Mouse (Mus musculus): ENCODE data around the gene Cfap58. TPM values are rescaled to one million over a fixed set of nuclear protein-coding genes. Genes with fewer than 3 reads are reported as not detected.

Cfap58 gene
- polyA plus RNA-seq, 1 experiment from 2014 or later: not detected

- no peak overlapping the region for H3K9ac ChIP-seq (ENCODE audit: low read depth, low read length)
- H3K4me1 ChIP-seq (ENCODE audit: control insufficient read depth, insufficient read depth, low read length): peaks cover 26% of the 10 kb centered on the region
- H3K9me3 ChIP-seq (ENCODE audit: control insufficient read depth, low read length): no peaks in the 10 kb centered on the region
- H3K27ac ChIP-seq (ENCODE audit: low read length): no peak overlapping the region
- no peaks in the 10 kb centered on the region for H3K36me3 ChIP-seq (ENCODE audit: control insufficient read depth, insufficient read depth, low read length)
- WGBS: 89% methylated on average over 7 of the region's 7 CpGs
- no peaks in the 10 kb centered on the region for H3K27me3 ChIP-seq (replicated peaks; ENCODE audit: control insufficient read depth, insufficient read depth, low read length)
- no peak overlapping the region for H3K4me3 ChIP-seq (ENCODE audit: low read length)
- no peak for ATAC-seq
- no peak overlapping the region for H3K4me2 ChIP-seq (ENCODE audit: low read depth, low read length)
Observed at GRCm38 (mm10) chr19:47913344-47913743, 24.1 kb upstream of the Cfap58 start.

- Histone ChIP-seq H3K27ac (ENCODE audit: low read length) (no peak overlapping the region), H3K4me3 (ENCODE audit: low read length) (no peak overlapping the region), H3K36me3 (ENCODE audit: control insufficient read depth, insufficient read depth, low read length) (no peaks in the 10 kb centered on the region), H3K27me3 (replicated peaks; ENCODE audit: control insufficient read depth, insufficient read depth, low read length) (no peaks in the 10 kb centered on the region), H3K4me1 (ENCODE audit: control insufficient read depth, insufficient read depth, low read length) (peaks cover 21% of the 10 kb centered on the region), H3K9me3 (ENCODE audit: control insufficient read depth, low read length) (no peaks in the 10 kb centered on the region), H3K4me2 (ENCODE audit: low read depth, low read length) (no peak overlapping the region), H3K9ac (ENCODE audit: low read depth, low read length) (no peak overlapping the region)
- 95% methylated on average over 4 of the region's 4 CpGs for WGBS
- no peak for ATAC-seq
Observed at GRCm38 (mm10) chr19:47914191-47914590, 23.3 kb upstream of the Cfap58 start.

GRCm38 (mm10) chr19:47915251-47915650 is 22.2 kb upstream of the Cfap58 start:
- Histone ChIP-seq H3K9me3 (ENCODE audit: control insufficient read depth, low read length) (no peaks in the 10 kb centered on the region), H3K36me3 (ENCODE audit: control insufficient read depth, insufficient read depth, low read length) (no peaks in the 10 kb centered on the region), H3K27me3 (replicated peaks; ENCODE audit: control insufficient read depth, insufficient read depth, low read length) (no peaks in the 10 kb centered on the region), H3K4me1 (ENCODE audit: control insufficient read depth, insufficient read depth, low read length) (peaks cover 19% of the 10 kb centered on the region), H3K4me3 (ENCODE audit: low read length) (no peak overlapping the region), H3K4me2 (ENCODE audit: low read depth, low read length) (no peak overlapping the region), H3K27ac (ENCODE audit: low read length) (no peak overlapping the region), H3K9ac (ENCODE audit: low read depth, low read length) (no peak overlapping the region)
- 82% methylated on average over 4 of the region's 4 CpGs for WGBS
- no peak for ATAC-seq

GRCm38 (mm10) chr19:47917396-47917795 is 20.1 kb upstream of the Cfap58 start:
- Histone ChIP-seq H3K4me2 (ENCODE audit: low read depth, low read length) (peak overlapping the region; percentile 76), H3K4me1 (ENCODE audit: control insufficient read depth, insufficient read depth, low read length) (peaks cover 23% of the 10 kb centered on the region)
- WGBS: 32% methylated on average over 4 of the region's 4 CpGs

GRCm38 (mm10) chr19:47918016-47918415 is 19.5 kb upstream of the Cfap58 start:
- H3K27ac ChIP-seq (ENCODE audit: low read length): no peak overlapping the region
- H3K9me3 ChIP-seq (ENCODE audit: control insufficient read depth, low read length): no peaks in the 10 kb centered on the region
- no peaks in the 10 kb centered on the region for H3K36me3 ChIP-seq (ENCODE audit: control insufficient read depth, insufficient read depth, low read length)
- H3K4me2 ChIP-seq (ENCODE audit: low read depth, low read length): peak overlapping the region; percentile 76
- no peak for ATAC-seq
- 20% methylated on average over 9 of the region's 9 CpGs for WGBS
- peak overlapping the region; percentile 92 for H3K4me3 ChIP-seq (ENCODE audit: low read length)
- peaks cover 23% of the 10 kb centered on the region for H3K4me1 ChIP-seq (ENCODE audit: control insufficient read depth, insufficient read depth, low read length)
- H3K27me3 ChIP-seq (replicated peaks; ENCODE audit: control insufficient read depth, insufficient read depth, low read length): no peaks in the 10 kb centered on the region
- peak overlapping the region; percentile 86 for H3K9ac ChIP-seq (ENCODE audit: low read depth, low read length)

More at GRCm38 (mm10) chr19:47917396-47917795, 20.1 kb upstream of the Cfap58 start:
- Histone ChIP-seq H3K27me3 (replicated peaks; ENCODE audit: control insufficient read depth, insufficient read depth, low read length) (no peaks in the 10 kb centered on the region), H3K9ac (ENCODE audit: low read depth, low read length) (peak overlapping the region; percentile 86), H3K27ac (ENCODE audit: low read length) (no peak overlapping the region), H3K36me3 (ENCODE audit: control insufficient read depth, insufficient read depth, low read length) (no peaks in the 10 kb centered on the region), H3K4me3 (ENCODE audit: low read length) (peak overlapping the region; percentile 92; the same call in 1 of the 2 replicates), H3K9me3 (ENCODE audit: control insufficient read depth, low read length) (no peaks in the 10 kb centered on the region)
- ATAC-seq: no peak

GRCm38 (mm10) chr19:47918455-47919101 is 18.9 kb upstream of the Cfap58 start:
- under 1% methylated on average over 29 of the region's 29 CpGs for WGBS
- Histone ChIP-seq H3K36me3 (ENCODE audit: control insufficient read depth, insufficient read depth, low read length) (no peaks in the 10 kb centered on the region), H3K4me1 (ENCODE audit: control insufficient read depth, insufficient read depth, low read length) (peaks cover 23% of the 10 kb centered on the region), H3K9me3 (ENCODE audit: control insufficient read depth, low read length) (no peaks in the 10 kb centered on the region), H3K27me3 (replicated peaks; ENCODE audit: control insufficient read depth, insufficient read depth, low read length) (no peaks in the 10 kb centered on the region), H3K27ac (ENCODE audit: low read length) (peak overlapping the region; percentile 96), H3K9ac (ENCODE audit: low read depth, low read length) (peak overlapping the region; percentile 86), H3K4me3 (ENCODE audit: low read length) (peak overlapping the region; percentile 92), H3K4me2 (ENCODE audit: low read depth, low read length) (peak overlapping the region; percentile 76)
- ATAC-seq: peak; percentile 24

- H3K4me3 ChIP-seq (ENCODE audit: low read length): peak within 1 kb of the TSS; percentile 92
- peak; percentile 90 for ATAC-seq
- peak within 1 kb of the TSS; percentile 96 for H3K27ac ChIP-seq (ENCODE audit: low read length)
- peaks cover 23% of the 10 kb centered on the region for H3K4me1 ChIP-seq (ENCODE audit: control insufficient read depth, insufficient read depth, low read length)
- no peaks in the 10 kb centered on the region for H3K36me3 ChIP-seq (ENCODE audit: control insufficient read depth, insufficient read depth, low read length)
- peak within 1 kb of the TSS; percentile 86 for H3K9ac ChIP-seq (ENCODE audit: low read depth, low read length)
- no peaks in the 10 kb centered on the region for H3K9me3 ChIP-seq (ENCODE audit: control insufficient read depth, low read length)
- WGBS: under 1% methylated on average over 48 of the region's 48 CpGs
- H3K4me2 ChIP-seq (ENCODE audit: low read depth, low read length): peak within 1 kb of the TSS; percentile 76
- H3K27me3 ChIP-seq (replicated peaks; ENCODE audit: control insufficient read depth, insufficient read depth, low read length): no peaks in the 10 kb centered on the region
Observed at GRCm38 (mm10) chr19:47919126-47919965, 18.1 kb upstream of the Cfap58 start, which contains the start of the genes Cfap43 and Itprip. Gene Cfap43, minus strand, starts transcription at chr19:47919287. Gene Itprip, minus strand, starts transcription at chr19:47919299.

GRCm38 (mm10) chr19:47919966-47920375 is 17.5 kb upstream of the Cfap58 start:
- Histone ChIP-seq H3K4me2 (ENCODE audit: low read depth, low read length) (peak overlapping the region; percentile 76), H3K36me3 (ENCODE audit: control insufficient read depth, insufficient read depth, low read length) (no peaks in the 10 kb centered on the region), H3K9ac (ENCODE audit: low read depth, low read length) (peak overlapping the region; percentile 86), H3K4me3 (ENCODE audit: low read length) (peak overlapping the region; percentile 92), H3K27ac (ENCODE audit: low read length) (peak overlapping the region; percentile 96), H3K4me1 (ENCODE audit: control insufficient read depth, insufficient read depth, low read length) (peaks cover 23% of the 10 kb centered on the region), H3K9me3 (ENCODE audit: control insufficient read depth, low read length) (no peaks in the 10 kb centered on the region), H3K27me3 (replicated peaks; ENCODE audit: control insufficient read depth, insufficient read depth, low read length) (no peaks in the 10 kb centered on the region)
- WGBS: 3% methylated on average over 8 of the region's 8 CpGs
- peak; percentile 39 for ATAC-seq

- no peak overlapping the region for H3K4me3 ChIP-seq (ENCODE audit: low read length)
- H3K27ac ChIP-seq (ENCODE audit: low read length): no peak overlapping the region
- ATAC-seq: no peak
- no peaks in the 10 kb centered on the region for H3K9me3 ChIP-seq (ENCODE audit: control insufficient read depth, low read length)
- 73% methylated on average over 7 of the region's 7 CpGs for WGBS
- no peaks in the 10 kb centered on the region for H3K27me3 ChIP-seq (replicated peaks; ENCODE audit: control insufficient read depth, insufficient read depth, low read length)
- no peak overlapping the region for H3K9ac ChIP-seq (ENCODE audit: low read depth, low read length)
- no peak overlapping the region for H3K4me2 ChIP-seq (ENCODE audit: low read depth, low read length)
- no peaks in the 10 kb centered on the region for H3K4me1 ChIP-seq (ENCODE audit: control insufficient read depth, insufficient read depth, low read length)
- H3K36me3 ChIP-seq (ENCODE audit: control insufficient read depth, insufficient read depth, low read length): no peaks in the 10 kb centered on the region
Observed at GRCm38 (mm10) chr19:47925819-47926218, 11.7 kb upstream of the Cfap58 start.

Measured in intestine, embryonic 16.5 days (tissue).